Mouse (Mus musculus) ES-Bruce4 (cell line): Measurements from ENCODE around the gene Mup8. TPM values are rescaled to one million over a fixed set of nuclear protein-coding genes. Genes with fewer than 3 reads are reported as not detected.
"Not testable (repeated sequence)": the region's sequence is repeated elsewhere in the genome, so short reads cannot be mapped to it uniquely, and the experiment has no call there.

Experiments
- H3K27ac ChIP-seq: 2 replicates; pipeline ENCODE4 v1.5.1; 2012; ENCODE audit warnings: low read length, inconsistent platforms; ENCODE audit not compliant: insufficient read depth
- H3K27me3 ChIP-seq: 2 replicates; pipeline ENCODE4 v1.6.1; 2012; ENCODE audit warnings: mild to moderate bottlenecking, low read length, inconsistent platforms; ENCODE audit not compliant: control insufficient read depth, poor library complexity, insufficient read depth, severe bottlenecking
- H3K36me3 ChIP-seq: 2 replicates; pipeline ENCODE4 v1.6.1; 2012; ENCODE audit warnings: inconsistent platforms, mild to moderate bottlenecking, low read length, moderate library complexity; ENCODE audit not compliant: control insufficient read depth, poor library complexity, insufficient read depth, severe bottlenecking
- H3K4me1 ChIP-seq: one replicate; pipeline ENCODE4 v1.8.1; 2011; ENCODE audit warnings: low read length; ENCODE audit not compliant: control insufficient read depth, insufficient read depth
- H3K4me3 ChIP-seq: 2 replicates; pipeline ENCODE4 v1.5.1; 2011; ENCODE audit warnings: low read depth, mild to moderate bottlenecking, low read length
- H3K9ac ChIP-seq: 2 replicates; pipeline ENCODE4 v1.6.1; 2012; ENCODE audit warnings: low read depth, mild to moderate bottlenecking, inconsistent platforms; ENCODE audit not compliant: poor library complexity, severe bottlenecking
- H3K9me3 ChIP-seq: replicated peaks from 2 replicates; pipeline ENCODE4 v1.6.1; 2012; ENCODE audit warnings: mild to moderate bottlenecking, low read length, inconsistent platforms; ENCODE audit not compliant: control insufficient read depth, poor library complexity, insufficient read depth, severe bottlenecking
- polyA plus RNA-seq: library from polyadenylated mRNA; stranded (reverse); fragments of >200 nt; gene quantifications from 2 replicates; pipeline ENCODE4 v1.2.4, GENCODE M21; 2011; ENCODE audit warnings: low read depth; ENCODE audit not compliant: missing spikeins, insufficient read depth, insufficient read length

Mup8 gene
- not detected in 2 replicates for polyA plus RNA-seq

- not testable (repeated sequence) for H3K4me3 ChIP-seq, H3K36me3 ChIP-seq, H3K27ac ChIP-seq, H3K9ac ChIP-seq, H3K4me1 ChIP-seq, H3K27me3 ChIP-seq, H3K9me3 ChIP-seq
These were observed at the start of gene Mup8 for GRCm38 (mm10) chr4:60222499-60222898. TSS of gene Mup8 (minus strand) at chr4:60222599.

- not testable (repeated sequence) for H3K4me1 ChIP-seq
These were observed 43.8 kb upstream of the Mup8 start for GRCm38 (mm10) chr4:60265977-60266770.

DNA sequence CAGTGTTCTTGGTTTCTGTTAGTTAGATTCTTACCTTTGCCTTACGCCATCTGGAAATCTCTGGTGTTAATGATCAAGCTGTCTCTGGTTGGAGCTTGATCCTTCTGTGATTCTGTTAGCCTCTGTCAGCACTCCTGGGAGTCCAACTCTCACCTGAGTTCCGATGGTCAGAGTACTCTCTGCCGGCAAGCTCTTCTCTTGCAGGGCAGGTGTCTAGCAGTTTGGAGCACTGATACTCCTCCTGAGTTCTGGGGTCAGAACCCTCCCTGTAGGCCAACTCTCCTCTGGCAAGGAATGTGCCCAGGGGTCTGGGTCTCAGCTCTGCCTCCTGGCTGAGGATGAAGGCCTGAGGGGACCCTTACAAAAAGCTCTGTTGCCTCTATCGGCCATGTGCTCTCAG is 40.3 kb upstream of the Mup8 start:
- not testable (repeated sequence) for H3K9me3 ChIP-seq, H3K9ac ChIP-seq, H3K36me3 ChIP-seq, H3K27ac ChIP-seq, H3K27me3 ChIP-seq, H3K4me1 ChIP-seq, H3K4me3 ChIP-seq

More at GRCm38 (mm10) chr4:60265977-60266770, 43.8 kb upstream of the Mup8 start:
- not testable (repeated sequence) for H3K36me3 ChIP-seq, H3K4me3 ChIP-seq, H3K27ac ChIP-seq, H3K9ac ChIP-seq, H3K27me3 ChIP-seq
- H3K9me3 ChIP-seq, result peaks cover 10% of the 10 kb centered on the region

Other genes with a start within 250 kb of the Mup8 start
- gene Mup7, start 152.1 kb downstream of the Mup8 start, polyA plus RNA-seq, result not detected in 2 replicates
- gene Mup2, start 68.3 kb downstream of the Mup8 start, polyA plus RNA-seq, result not detected in 2 replicates
- not detected in 2 replicates for gene Mup9, start 199.4 kb upstream of the Mup8 start, polyA plus RNA-seq